Mouse (Mus musculus): ENCODE measurements at regions not wholly inside any gene's neighbourhood (a gene's known extent, or its start where the extent isn't known, plus 50 kb on each side); places are given as distances from the start of the nearest gene placed in this dataset.
A peak's percentile ranks its signal among the peaks of the same experiment; 100 is the strongest.

GRCm38 (mm10) chr6:84408513-84408912, 185.2 kb downstream of the Cyp26b1 start:
- no peak overlapping the region for H3K9ac ChIP-seq
- H3K4me3 ChIP-seq, result no peak overlapping the region
- H3K4me1 ChIP-seq, result no peaks in the 10 kb centered on the region
- no peak overlapping the region for H3K4me2 ChIP-seq
- no peaks in the 10 kb centered on the region for H3K9me3 ChIP-seq (replicated peaks)
- WGBS, result 80% methylated on average over 5 of the region's 5 CpGs
- ATAC-seq, result no peak
- no peaks in the 10 kb centered on the region for H3K36me3 ChIP-seq (ENCODE audit: poor library complexity, severe bottlenecking)
- H3K27me3 ChIP-seq, result 0 out of 2 replicates have a peak, but pooled peaks cover 5% of the 10 kb centered on the region
- H3K27ac ChIP-seq, result no peak overlapping the region

DNA sequence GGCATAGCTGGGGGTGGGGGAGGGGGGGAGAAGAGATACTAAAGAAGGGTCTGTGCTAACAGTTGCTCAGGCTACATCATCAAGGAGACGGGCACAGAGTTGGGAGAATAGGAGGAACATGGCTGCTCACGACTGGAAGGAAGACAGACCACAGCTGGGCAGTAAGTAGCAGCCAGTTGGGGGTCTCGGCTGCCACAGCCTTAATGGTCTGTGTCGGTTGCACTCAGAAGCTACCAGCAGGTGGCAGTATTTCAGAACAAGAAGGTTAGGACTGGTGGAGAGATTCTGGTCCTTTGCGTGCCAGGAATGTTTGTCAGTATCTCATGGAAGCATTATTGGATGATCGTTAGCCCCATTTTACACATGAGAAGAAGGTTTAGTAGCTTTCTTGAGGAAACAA, 185.9 kb downstream of the Cyp26b1 start:
- H3K9ac ChIP-seq, result no peak overlapping the region
- H3K4me2 ChIP-seq, result no peak overlapping the region
- H3K9me3 ChIP-seq (replicated peaks), result no peaks in the 10 kb centered on the region
- H3K4me1 ChIP-seq, result no peaks in the 10 kb centered on the region
- no peak overlapping the region for H3K4me3 ChIP-seq
- peak; percentile 80 for ATAC-seq
- WGBS, result 12% methylated on average over 6 of the region's 6 CpGs
- H3K36me3 ChIP-seq (ENCODE audit: poor library complexity, severe bottlenecking), result no peaks in the 10 kb centered on the region
- H3K27me3 ChIP-seq, result 0 out of 2 replicates have a peak, but pooled peaks cover 5% of the 10 kb centered on the region
- no peak overlapping the region for H3K27ac ChIP-seq

DNA sequence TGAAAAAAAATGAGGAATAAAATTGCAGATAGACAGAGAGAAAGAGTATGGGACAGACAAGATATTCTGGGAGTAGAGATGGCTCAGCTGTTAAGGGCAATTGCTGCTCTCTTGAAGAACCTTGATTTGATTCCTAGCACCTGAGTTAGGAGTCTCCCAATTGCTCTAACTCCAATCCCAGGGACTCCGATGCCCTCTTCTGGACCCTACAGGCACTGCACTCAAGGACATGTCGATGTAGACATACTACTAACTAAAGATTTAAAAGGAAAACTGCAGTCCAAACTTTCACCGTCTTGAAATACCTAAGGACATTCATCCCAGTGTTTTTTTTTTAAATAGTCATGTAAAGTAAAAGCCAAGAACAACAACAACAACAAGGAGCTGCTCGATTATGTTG, 189.0 kb downstream of the Cyp26b1 start:
- H3K36me3 ChIP-seq (ENCODE audit: poor library complexity, severe bottlenecking), result no peaks in the 10 kb centered on the region
- no peak overlapping the region for H3K27ac ChIP-seq
- H3K9me3 ChIP-seq (replicated peaks), result no peaks in the 10 kb centered on the region
- H3K9ac ChIP-seq, result no peak overlapping the region
- H3K4me2 ChIP-seq, result no peak overlapping the region
- ATAC-seq, result no peak
- H3K4me3 ChIP-seq, result no peak overlapping the region
- H3K27me3 ChIP-seq, result 0 out of 2 replicates have a peak, but pooled peaks cover 5% of the 10 kb centered on the region
- H3K4me1 ChIP-seq, result no peaks in the 10 kb centered on the region
- WGBS, result 69% methylated on average over 4 of the region's 4 CpGs

GRCm38 (mm10) chr6:84402431-84402830, 191.3 kb downstream of the Cyp26b1 start:
- Histone ChIP-seq H3K27ac (no peak overlapping the region), H3K9ac (no peak overlapping the region), H3K27me3 (0 out of 2 replicates have a peak, but pooled peaks cover 5% of the 10 kb centered on the region), H3K9me3 (replicated peaks) (no peaks in the 10 kb centered on the region), H3K36me3 (ENCODE audit: poor library complexity, severe bottlenecking) (no peaks in the 10 kb centered on the region), H3K4me2 (no peak overlapping the region), H3K4me3 (no peak overlapping the region), H3K4me1 (no peaks in the 10 kb centered on the region)
- WGBS, result 87% methylated on average over 2 of the region's 2 CpGs
- no peak for ATAC-seq

DNA sequence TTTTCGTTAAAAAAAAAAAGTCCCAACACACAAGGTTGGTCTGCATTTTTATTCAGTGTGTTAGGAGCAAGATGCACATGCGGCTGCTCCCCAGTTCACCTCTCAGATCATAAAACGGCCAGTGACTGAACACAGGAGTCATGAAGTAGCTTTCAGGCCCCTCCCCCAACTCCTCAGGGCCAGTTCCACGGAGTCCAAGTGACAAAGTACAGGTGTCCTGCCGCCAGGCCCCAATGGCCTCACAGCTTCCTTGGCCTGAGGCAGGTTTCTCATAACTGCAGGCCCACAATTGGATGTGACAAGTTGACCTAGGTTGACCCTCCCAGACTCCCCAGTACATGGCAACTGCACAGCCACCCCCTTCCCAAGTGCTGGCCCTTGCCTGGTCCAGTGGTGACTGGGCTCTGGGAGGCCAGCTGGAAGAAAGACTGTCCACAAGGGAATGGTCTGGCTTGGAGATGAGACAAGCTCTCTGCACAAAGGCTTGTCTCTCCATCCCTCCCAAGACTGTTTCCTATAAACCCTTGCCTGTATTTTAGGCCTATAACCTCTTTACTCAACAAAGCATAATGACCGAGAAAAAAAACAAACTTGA, 199.1 kb downstream of the Cyp26b1 start:
- no peak overlapping the region for H3K9ac ChIP-seq
- H3K4me3 ChIP-seq, result no peak overlapping the region
- H3K27ac ChIP-seq, result no peak overlapping the region
- H3K4me2 ChIP-seq, result no peak overlapping the region
- H3K4me1 ChIP-seq, result no peaks in the 10 kb centered on the region
- no peaks in the 10 kb centered on the region for H3K9me3 ChIP-seq (replicated peaks)
- H3K27me3 ChIP-seq, result no peaks in the 10 kb centered on the region
- H3K36me3 ChIP-seq (ENCODE audit: poor library complexity, severe bottlenecking), result no peaks in the 10 kb centered on the region
- 79% methylated on average over 6 of the region's 6 CpGs for WGBS
- no peak for ATAC-seq

DNA sequence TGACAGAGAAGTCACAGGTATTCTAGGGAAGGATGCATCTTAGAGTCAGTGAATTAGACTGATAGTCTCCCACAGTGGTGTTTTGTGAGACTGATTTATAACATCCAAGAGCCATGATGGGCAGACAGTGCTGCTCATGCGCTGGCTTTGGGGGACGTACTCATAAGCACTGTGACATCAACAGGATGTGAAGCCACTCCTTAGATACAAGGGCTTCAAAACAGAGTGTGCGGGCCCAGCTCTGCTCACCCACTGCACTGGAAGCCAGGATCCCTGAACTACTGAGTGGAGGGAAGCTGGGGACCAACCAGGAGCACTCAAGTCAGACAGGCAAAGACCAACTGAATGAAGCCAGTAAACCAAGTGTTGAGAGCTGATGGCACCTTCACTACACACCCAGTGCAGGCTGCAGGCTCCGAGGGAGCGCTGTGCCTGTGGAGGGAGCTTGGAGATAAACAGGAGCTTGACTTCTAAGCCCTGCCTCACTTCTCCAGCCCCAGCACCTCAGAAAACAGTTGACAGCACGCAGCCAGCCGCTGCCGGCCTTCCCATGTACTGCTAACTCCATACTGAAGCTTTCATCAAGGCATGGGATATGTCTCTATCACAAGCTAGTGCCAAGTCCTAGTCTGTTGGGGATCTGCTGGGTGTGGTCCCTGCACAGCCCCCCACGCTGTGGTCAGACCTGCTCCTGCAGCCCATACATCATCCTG, 200.0 kb downstream of the Cyp26b1 start:
- no peak for ATAC-seq
- WGBS, result 93% methylated on average over 9 of the region's 9 CpGs
- Histone ChIP-seq H3K36me3 (ENCODE audit: poor library complexity, severe bottlenecking) (no peaks in the 10 kb centered on the region), H3K27ac (no peak overlapping the region), H3K9me3 (replicated peaks) (no peaks in the 10 kb centered on the region), H3K4me3 (no peak overlapping the region), H3K27me3 (no peaks in the 10 kb centered on the region), H3K4me1 (no peaks in the 10 kb centered on the region), H3K4me2 (no peak overlapping the region), H3K9ac (no peak overlapping the region)

DNA sequence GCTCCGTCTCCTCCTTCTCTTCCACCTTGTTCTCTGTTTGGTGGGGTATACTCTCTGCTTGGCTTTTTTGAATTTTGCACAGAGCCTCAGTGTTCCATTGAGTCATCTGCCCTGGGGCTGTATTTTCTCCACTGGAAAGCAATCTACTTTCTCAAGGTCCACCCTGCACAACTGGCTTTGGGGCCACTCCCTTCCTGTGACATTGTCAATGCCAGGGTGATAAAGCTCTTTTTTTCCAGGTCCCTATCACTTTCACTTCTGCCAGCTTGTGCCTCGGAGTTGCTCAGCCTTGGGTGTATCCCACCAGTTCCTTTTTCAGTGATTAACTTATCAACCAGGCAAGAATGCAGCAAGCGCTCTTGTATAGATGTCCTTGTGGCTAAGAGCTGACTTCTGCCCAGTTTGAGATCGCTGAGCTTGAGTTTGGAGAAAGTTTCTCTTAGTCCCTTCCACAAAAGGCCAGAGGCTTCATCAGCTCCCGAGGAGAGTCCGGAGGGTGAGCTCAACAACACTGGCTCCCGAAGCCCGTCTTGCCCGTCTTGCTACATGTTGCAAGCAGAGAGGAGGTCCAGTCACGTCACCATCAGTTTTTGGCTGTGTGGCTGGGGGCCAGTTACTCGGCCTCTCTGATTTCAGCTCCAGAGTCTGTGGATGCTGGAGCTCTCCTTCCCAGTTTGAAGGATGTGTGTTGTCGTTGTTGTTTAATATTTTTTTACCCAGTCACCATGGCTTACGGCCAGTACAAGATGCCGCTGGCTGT, 200.8 kb downstream of the Cyp26b1 start:
- 90% methylated on average over 14 of the region's 14 CpGs for WGBS
- no peaks in the 10 kb centered on the region for H3K4me1 ChIP-seq
- H3K27ac ChIP-seq, result no peak overlapping the region
- H3K4me3 ChIP-seq, result no peak overlapping the region
- ATAC-seq, result no peak
- no peaks in the 10 kb centered on the region for H3K36me3 ChIP-seq (ENCODE audit: poor library complexity, severe bottlenecking)
- no peaks in the 10 kb centered on the region for H3K9me3 ChIP-seq (replicated peaks)
- H3K9ac ChIP-seq, result no peak overlapping the region
- H3K4me2 ChIP-seq, result no peak overlapping the region
- H3K27me3 ChIP-seq, result no peaks in the 10 kb centered on the region

DNA sequence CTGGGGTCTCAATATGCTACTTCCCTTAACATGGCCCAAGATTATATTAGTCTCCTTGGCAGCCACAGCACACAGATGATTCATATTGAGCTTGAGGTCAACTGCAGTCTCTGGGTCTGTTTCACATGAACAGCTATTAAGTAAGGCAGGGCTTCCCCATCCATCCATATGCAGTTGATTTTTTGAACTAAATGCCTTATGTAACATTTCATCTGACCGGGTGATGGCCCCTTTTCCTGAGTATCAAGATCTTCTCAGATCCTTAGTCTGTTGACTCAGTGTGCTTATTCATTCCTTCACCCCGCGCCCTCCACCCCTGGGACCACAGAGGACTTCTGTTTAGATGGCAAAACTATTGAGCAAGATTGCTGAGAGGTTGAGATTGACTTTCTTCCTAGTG, 202.7 kb downstream of the Cyp26b1 start:
- 94% methylated on average over 3 of the region's 3 CpGs for WGBS
- no peak overlapping the region for H3K27ac ChIP-seq
- H3K4me3 ChIP-seq, result no peak overlapping the region
- no peaks in the 10 kb centered on the region for H3K4me1 ChIP-seq
- ATAC-seq, result no peak
- H3K27me3 ChIP-seq, result no peaks in the 10 kb centered on the region
- no peaks in the 10 kb centered on the region for H3K9me3 ChIP-seq (replicated peaks)
- no peaks in the 10 kb centered on the region for H3K36me3 ChIP-seq (ENCODE audit: poor library complexity, severe bottlenecking)
- no peak overlapping the region for H3K9ac ChIP-seq
- no peak overlapping the region for H3K4me2 ChIP-seq

- no peaks in the 10 kb centered on the region for H3K4me1 ChIP-seq
- no peak overlapping the region for H3K9ac ChIP-seq
- WGBS, result 67% methylated on average over 10 of the region's 10 CpGs
- H3K36me3 ChIP-seq (ENCODE audit: poor library complexity, severe bottlenecking), result no peaks in the 10 kb centered on the region
- no peak overlapping the region for H3K4me2 ChIP-seq
- no peak overlapping the region for H3K27ac ChIP-seq
- H3K27me3 ChIP-seq, result no peaks in the 10 kb centered on the region
- no peaks in the 10 kb centered on the region for H3K9me3 ChIP-seq (replicated peaks)
- H3K4me3 ChIP-seq, result no peak overlapping the region
- ATAC-seq, result no peak
Measured at GRCm38 (mm10) chr6:84385696-84386095, 208.0 kb downstream of the Cyp26b1 start.

GRCm38 (mm10) chr6:84383718-84384117, 210.0 kb downstream of the Cyp26b1 start:
- Histone ChIP-seq H3K27ac (no peak overlapping the region), H3K9me3 (replicated peaks) (no peaks in the 10 kb centered on the region), H3K27me3 (no peaks in the 10 kb centered on the region), H3K4me2 (no peak overlapping the region), H3K36me3 (ENCODE audit: poor library complexity, severe bottlenecking) (no peaks in the 10 kb centered on the region), H3K4me1 (no peaks in the 10 kb centered on the region), H3K9ac (no peak overlapping the region), H3K4me3 (no peak overlapping the region)
- no peak for ATAC-seq
- WGBS, result 89% methylated on average over 3 of the region's 3 CpGs

GRCm38 (mm10) chr6:84383141-84383540, 210.6 kb downstream of the Cyp26b1 start:
- H3K27ac ChIP-seq, result no peak overlapping the region
- H3K4me2 ChIP-seq, result no peak overlapping the region
- no peaks in the 10 kb centered on the region for H3K9me3 ChIP-seq (replicated peaks)
- H3K9ac ChIP-seq, result no peak overlapping the region
- WGBS, result 86% methylated on average over 3 of the region's 3 CpGs
- no peak overlapping the region for H3K4me3 ChIP-seq
- H3K27me3 ChIP-seq, result no peaks in the 10 kb centered on the region
- H3K4me1 ChIP-seq, result no peaks in the 10 kb centered on the region
- no peak for ATAC-seq
- H3K36me3 ChIP-seq (ENCODE audit: poor library complexity, severe bottlenecking), result no peaks in the 10 kb centered on the region

DNA sequence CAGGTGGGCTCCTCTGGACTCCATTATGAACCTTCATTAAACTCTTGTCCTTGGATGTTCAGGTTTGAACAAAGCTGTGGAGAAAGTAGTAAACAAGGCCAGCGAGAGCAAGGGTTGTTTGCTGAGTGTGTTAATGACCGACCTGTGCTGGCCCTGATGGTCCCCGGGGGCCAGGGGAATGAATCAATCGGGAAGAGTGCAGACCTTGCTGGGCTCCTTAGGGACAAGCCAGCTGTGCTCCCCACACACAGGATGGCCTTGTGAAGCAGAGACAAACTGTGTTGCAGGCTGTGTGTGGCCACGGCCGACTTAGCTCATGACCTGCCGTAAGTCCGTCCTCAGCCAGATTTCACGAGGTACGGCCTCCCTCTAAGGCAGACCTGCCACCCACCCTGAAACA, 212.1 kb downstream of the Cyp26b1 start:
- Histone ChIP-seq H3K27me3 (no peaks in the 10 kb centered on the region), H3K4me3 (no peak overlapping the region), H3K4me2 (no peak overlapping the region), H3K27ac (no peak overlapping the region), H3K9me3 (replicated peaks) (no peaks in the 10 kb centered on the region), H3K36me3 (ENCODE audit: poor library complexity, severe bottlenecking) (no peaks in the 10 kb centered on the region), H3K9ac (no peak overlapping the region), H3K4me1 (no peaks in the 10 kb centered on the region)
- 90% methylated on average over 10 of the region's 10 CpGs for WGBS
- no peak for ATAC-seq
